Comparison of ENCODE assay signal across 8 mouse cellular contexts in the genomic region with DNA sequence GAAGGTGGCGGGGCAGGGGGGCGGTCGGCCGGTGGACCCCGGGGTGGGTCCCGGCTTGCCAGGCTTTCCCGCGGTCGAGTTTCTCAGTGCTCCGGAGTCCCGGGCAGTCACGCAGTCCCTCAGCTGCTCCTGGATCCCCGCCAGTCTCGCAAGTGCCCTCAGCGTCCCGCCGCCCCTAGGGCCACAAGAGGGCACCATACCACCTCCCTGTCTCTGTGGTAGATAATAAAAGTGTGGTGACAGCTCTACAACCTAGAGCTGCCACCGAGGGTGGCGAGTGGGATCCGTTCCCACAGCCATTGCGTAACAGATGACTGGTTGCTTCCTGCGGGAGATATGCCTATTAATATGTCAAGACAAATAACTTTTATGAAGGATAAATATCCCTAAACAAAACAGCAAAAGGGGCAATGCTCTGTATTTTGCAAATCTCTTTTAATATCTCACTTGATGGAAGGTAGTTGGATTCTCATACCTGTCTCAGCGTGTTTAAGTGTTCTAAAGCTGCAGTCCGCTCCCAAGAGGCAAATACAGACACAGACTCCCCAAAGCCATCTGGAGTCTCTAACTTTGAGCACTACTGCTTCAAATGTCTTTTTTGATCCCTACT. TPM values are rescaled to one million over a fixed set of nuclear protein-coding genes. Genes with fewer than 3 reads are reported as not detected.
DNase-seq lines count a peak whose midpoint lies in the region; ATAC-seq lines count a peak whose summit lies in the region.

No protein-coding gene starts in this region.

- H3K4me2 ChIP-seq in embryonic facial prominence, embryonic 15.5 days (replicated peaks): peak overlapping the region; percentile 55
- H3K4me2 ChIP-seq in limb, embryonic 13.5 days (replicated peaks): peak overlapping the region; percentile 67
- H3K4me2 ChIP-seq in midbrain, embryonic 15.5 days: peak overlapping the region; percentile 65

- peak; percentile 91 to 92 for DNase-seq in B cell, adult 2 months
- DNase-seq in adrenal gland, postnatal 36 days: peak; percentile 94 to 95
- peak; percentile 86 to 90 for DNase-seq in heart, adult 9 months (ENCODE audit: low spot score in 2 of 2)
- DNase-seq in kidney, adult 9 months: peak; percentile 96
- peak; percentile 79 to 86 for DNase-seq in spleen, postnatal 14 days (ENCODE audit: low spot score in 2 of 2)

- H3K27me3 ChIP-seq in embryonic facial prominence, embryonic 15.5 days: no peaks in the 10 kb centered on the region
- no peaks in the 10 kb centered on the region for H3K27me3 ChIP-seq in limb, embryonic 13.5 days
- no peaks in the 10 kb centered on the region for H3K27me3 ChIP-seq in midbrain, embryonic 15.5 days (replicated peaks)

- peak overlapping the region; percentile 73 for H3K9ac ChIP-seq in embryonic facial prominence, embryonic 15.5 days
- peak overlapping the region; percentile 81 for H3K9ac ChIP-seq in limb, embryonic 13.5 days
- peak overlapping the region; percentile 67 for H3K9ac ChIP-seq in midbrain, embryonic 15.5 days

- peaks cover 3% of the 10 kb centered on the region; the same call in 1 of the 2 replicates for H3K4me1 ChIP-seq in embryonic facial prominence, embryonic 15.5 days
- H3K4me1 ChIP-seq in limb, embryonic 13.5 days: peaks cover 4% of the 10 kb centered on the region; the same call in 1 of the 2 replicates
- H3K4me1 ChIP-seq in midbrain, embryonic 15.5 days: peaks cover 17% of the 10 kb centered on the region

- H3K27ac ChIP-seq in embryonic facial prominence, embryonic 15.5 days (replicated peaks): peak overlapping the region; percentile 99
- peak overlapping the region; percentile 95 for H3K27ac ChIP-seq in limb, embryonic 13.5 days
- H3K27ac ChIP-seq in midbrain, embryonic 15.5 days: peak overlapping the region; percentile 92

- peaks cover 20% of the 10 kb centered on the region for H3K36me3 ChIP-seq in embryonic facial prominence, embryonic 15.5 days
- H3K36me3 ChIP-seq in limb, embryonic 13.5 days: peaks cover 21% of the 10 kb centered on the region
- peaks cover 11% of the 10 kb centered on the region; the same call in 1 of the 2 replicates for H3K36me3 ChIP-seq in midbrain, embryonic 15.5 days (replicated peaks)

- whole genome bisulfite sequencing in embryonic facial prominence, embryonic 15.5 days: under 1% methylated on average over 24 of the region's 24 CpGs
- 1% methylated on average over 23 of the region's 24 CpGs for WGBS in limb, embryonic 13.5 days
- under 1% methylated on average over 23 of the region's 24 CpGs for WGBS in midbrain, embryonic 15.5 days

- peak; percentile 89 for ATAC-seq in embryonic facial prominence, embryonic 15.5 days (ENCODE audit: insufficient number of reproducible peaks, low FRiP score, low TSS enrichment, low read depth)
- peak; percentile 88 for ATAC-seq in limb, embryonic 13.5 days (ENCODE audit: low FRiP score, low read depth)
- peak; percentile 89 for ATAC-seq in midbrain, embryonic 15.5 days (replicated peaks)

- H3K9me3 ChIP-seq in embryonic facial prominence, embryonic 15.5 days (replicated peaks): no peaks in the 10 kb centered on the region
- H3K9me3 ChIP-seq in limb, embryonic 13.5 days: no peaks in the 10 kb centered on the region
- H3K9me3 ChIP-seq in midbrain, embryonic 15.5 days: no peaks in the 10 kb centered on the region

- H3K4me3 ChIP-seq in embryonic facial prominence, embryonic 15.5 days (replicated peaks): peak overlapping the region; percentile 74
- H3K4me3 ChIP-seq in limb, embryonic 13.5 days: peak overlapping the region; percentile 68
- peak overlapping the region; percentile 68 for H3K4me3 ChIP-seq in midbrain, embryonic 15.5 days

RNA-seq across cellular contexts. Expression of a gene that starts 0.5 kb away (rescaled TPM):
- 10 to 100 TPM; 35.3 to 43.6 TPM for total RNA-seq in adrenal gland, postnatal 36 days (2021)
- polyA plus RNA-seq in embryonic facial prominence, embryonic 15.5 days (2015; fragmentation: Nextera tagmentation; extraction: Ambion mirVana): 10.0 and 11.5 TPM in 2 replicates
- polyA plus RNA-seq in limb, embryonic 13.5 days (2015; fragmentation: Nextera tagmentation; extraction: Ambion mirVana): 11.4 and 14.5 TPM in 2 replicates
- 12.8 and 14.2 TPM in 2 replicates for polyA plus RNA-seq in midbrain, embryonic 15.5 days (2015; fragmentation: Nextera tagmentation; extraction: Ambion mirVana)

RNA-seq across cellular contexts. Expression of a gene that starts 0.5 kb away (rescaled TPM):
- total RNA-seq in adrenal gland, postnatal 36 days (2021): 10 to 100 TPM in 1 of 2 experiments, 1 to 10 TPM in 1; 7.5 to 14.7 TPM
- polyA plus RNA-seq in embryonic facial prominence, embryonic 15.5 days (2015; fragmentation: Nextera tagmentation; extraction: Ambion mirVana): 14.1 and 14.9 TPM in 2 replicates
- polyA plus RNA-seq in limb, embryonic 13.5 days (2015; fragmentation: Nextera tagmentation; extraction: Ambion mirVana): 13.0 and 14.6 TPM in 2 replicates
- polyA plus RNA-seq in midbrain, embryonic 15.5 days (2015; fragmentation: Nextera tagmentation; extraction: Ambion mirVana): 6.9 and 7.4 TPM in 2 replicates

RNA-seq across cellular contexts. Expression of a gene that starts 28.7 kb away (rescaled TPM):
- total RNA-seq in adrenal gland, postnatal 36 days (2021): under 1 TPM; 0.10 to 0.30 TPM
- 0.03 TPM in 1 of 2 replicates, not detected in the other for polyA plus RNA-seq in embryonic facial prominence, embryonic 15.5 days (2015; fragmentation: Nextera tagmentation; extraction: Ambion mirVana)
- polyA plus RNA-seq in limb, embryonic 13.5 days (2015; fragmentation: Nextera tagmentation; extraction: Ambion mirVana): 0.09 and 0.11 TPM in 2 replicates
- polyA plus RNA-seq in midbrain, embryonic 15.5 days (2015; fragmentation: Nextera tagmentation; extraction: Ambion mirVana): 0.04 and 0.06 TPM in 2 replicates

Comparison
In these comparisons a context has a peak if more than half of its experiments do, and no peak if none do; other contexts are left out.
1. Peak in every context shown above with its lines: DNase-seq, ATAC-seq, H3K4me3 ChIP-seq and H3K27ac ChIP-seq.